Mouse (Mus musculus) megakaryocyte-erythroid progenitor cell, adult 5 weeks (primary cell): ENCODE results near the gene Gm2696. TPM values are rescaled to one million over a fixed set of nuclear protein-coding genes. Genes with fewer than 3 reads are reported as not detected.

Experiments used
- polyA plus RNA-seq: library from polyadenylated mRNA; stranded (reverse); fragments of >175 nt; gene quantifications from 2 replicates; pipeline ENCODE4 v1.2.3, GENCODE M21; 2012

Gene Gm2696
- polyA plus RNA-seq = not detected in 2 replicates

GRCm38 (mm10) chr10:77814382-77814781, at the start of gene Gm2696:
Gene Gm2696 (plus strand): TSS chr10:77814682.

GRCm38 (mm10) chr10:77771225-77771624, 43.3 kb upstream of the Gm2696 start, which contains the start of gene Gm3238:
Gene Gm3238 (minus strand): TSS chr10:77771325.

GRCm38 (mm10) chr10:77776844-77777243, 37.6 kb upstream of the Gm2696 start, which contains the start of gene Gm7138:
Gene Gm7138 (minus strand): TSS chr10:77776944.

GRCm38 (mm10) chr10:77782442-77782841, 32.0 kb upstream of the Gm2696 start, which contains the start of gene Gm3250:
Gene Gm3250 (minus strand): TSS chr10:77782542.

GRCm38 (mm10) chr10:77787876-77788275, 26.6 kb upstream of the Gm2696 start, which contains the start of gene Gm7137:
Gene Gm7137 (minus strand): TSS chr10:77788200.

GRCm38 (mm10) chr10:77794976-77795375, 19.5 kb upstream of the Gm2696 start, which contains the start of gene Gm9639:
Gene Gm9639 (minus strand): TSS chr10:77795076.

GRCm38 (mm10) chr10:77798921-77799508, 15.5 kb upstream of the Gm2696 start, which contains the start of gene Gm19668:
Gene Gm19668 (minus strand): TSS chr10:77799133.

GRCm38 (mm10) chr10:77811743-77812142, 2.7 kb upstream of the Gm2696 start, which contains the start of gene Gm9507:
Gene Gm9507 (minus strand): TSS chr10:77811843.

GRCm38 (mm10) chr10:77826951-77827350, 12.5 kb downstream of the Gm2696 start, which contains the start of gene Krtap10-4:
Gene Krtap10-4 (minus strand): TSS chr10:77827095.

GRCm38 (mm10) chr10:77835647-77836046, 21.2 kb downstream of the Gm2696 start, which contains the start of gene Krtap10-10:
Gene Krtap10-10 (plus strand): TSS chr10:77835947.

GRCm38 (mm10) chr10:77846503-77846902, 32.0 kb downstream of the Gm2696 start, which contains the start of gene Gm36176:
Gene Gm36176 (plus strand): TSS chr10:77846803.

GRCm38 (mm10) chr10:77852559-77852958, 38.1 kb downstream of the Gm2696 start, which contains the start of gene Gm10318:
Gene Gm10318 (plus strand): TSS chr10:77852859.

GRCm38 (mm10) chr10:77861675-77862074, 47.2 kb downstream of the Gm2696 start, which contains the start of gene Gm3285:
Gene Gm3285 (plus strand): TSS chr10:77861975.

Other genes starting within 250 kb of the Gm2696 start
- 119 and 164 TPM in 2 replicates for gene Pttg1ip, start 233.0 kb upstream of the Gm2696 start, polyA plus RNA-seq
- gene Sumo3, start 208.6 kb upstream of the Gm2696 start, polyA plus RNA-seq = 207 and 270 TPM in 2 replicates
- gene Gm49325, start 208.5 kb upstream of the Gm2696 start, polyA plus RNA-seq = 2.6 TPM in 1 of 2 replicates, not detected in the other
- gene Ube2g2, start 192.4 kb upstream of the Gm2696 start, polyA plus RNA-seq = 43.2 and 45.3 TPM in 2 replicates
- 0.16 and 0.70 TPM in 2 replicates for gene Tspear, start 128.1 kb upstream of the Gm2696 start, polyA plus RNA-seq
- gene Gm19402, start 123.9 kb upstream of the Gm2696 start, polyA plus RNA-seq = not detected in 2 replicates
- 0.09 TPM in 1 of 2 replicates, not detected in the other for gene Gm9508, start 117.4 kb upstream of the Gm2696 start, polyA plus RNA-seq
- not detected in 2 replicates for gene Gm10272, start 108.1 kb upstream of the Gm2696 start, polyA plus RNA-seq
- gene Gm10024, start 103.2 kb upstream of the Gm2696 start, polyA plus RNA-seq = not detected in 2 replicates
- gene Gm10142, start 98.9 kb upstream of the Gm2696 start, polyA plus RNA-seq = not detected in 2 replicates
- not detected in 2 replicates for gene Krtap12-1, start 94.1 kb upstream of the Gm2696 start, polyA plus RNA-seq
- not detected in 2 replicates for gene Gm10100, start 88.2 kb upstream of the Gm2696 start, polyA plus RNA-seq
- gene Gm18596, start 72.0 kb upstream of the Gm2696 start, polyA plus RNA-seq = not detected in 2 replicates
- gene Gm9736, start 63.3 kb upstream of the Gm2696 start, polyA plus RNA-seq = not detected in 2 replicates
- not detected in 2 replicates for gene Gm3233, start 55.0 kb upstream of the Gm2696 start, polyA plus RNA-seq
- gene Gm3238, start 43.4 kb upstream of the Gm2696 start, polyA plus RNA-seq = not detected in 2 replicates
- not detected in 2 replicates for gene Gm7138, start 37.7 kb upstream of the Gm2696 start, polyA plus RNA-seq
- not detected in 2 replicates for gene Gm3250, start 32.1 kb upstream of the Gm2696 start, polyA plus RNA-seq
- not detected in 2 replicates for gene Gm7137, start 26.5 kb upstream of the Gm2696 start, polyA plus RNA-seq
- gene Gm9639, start 19.6 kb upstream of the Gm2696 start, polyA plus RNA-seq = not detected in 2 replicates
- not detected in 2 replicates for gene Gm19668, start 15.5 kb upstream of the Gm2696 start, polyA plus RNA-seq
- gene Gm9507, start 2.8 kb upstream of the Gm2696 start, polyA plus RNA-seq = not detected in 2 replicates
- gene Krtap10-4, start 12.4 kb downstream of the Gm2696 start, polyA plus RNA-seq = not detected in 2 replicates
- not detected in 2 replicates for gene Krtap10-10, start 21.3 kb downstream of the Gm2696 start, polyA plus RNA-seq
- gene Gm36176, start 32.1 kb downstream of the Gm2696 start, polyA plus RNA-seq = not detected in 2 replicates
- 0.12 TPM in 1 of 2 replicates, not detected in the other for gene Gm10318, start 38.2 kb downstream of the Gm2696 start, polyA plus RNA-seq
- not detected in 2 replicates for gene Gm3285, start 47.3 kb downstream of the Gm2696 start, polyA plus RNA-seq
- 0.07 and 0.10 TPM in 2 replicates for gene Lrrc3, start 87.9 kb downstream of the Gm2696 start, polyA plus RNA-seq
- gene Trpm2, start 155.9 kb downstream of the Gm2696 start, polyA plus RNA-seq = 1.8 and 3.2 TPM in 2 replicates
- gene 1810043G02Rik, start 163.8 kb downstream of the Gm2696 start, polyA plus RNA-seq = 31.2 and 32.5 TPM in 2 replicates
- 92.4 and 96.4 TPM in 2 replicates for gene Pfkl, start 195.4 kb downstream of the Gm2696 start, polyA plus RNA-seq
- gene Dnmt3l, start 227.3 kb downstream of the Gm2696 start, polyA plus RNA-seq = 0.25 and 0.51 TPM in 2 replicates
- gene Aire, start 228.9 kb downstream of the Gm2696 start, polyA plus RNA-seq = 0.47 and 0.55 TPM in 2 replicates